Mouse (Mus musculus) ovary, postnatal 36 days (tissue): ENCODE measurements at regions not wholly inside any gene's neighbourhood (a gene's known extent, or its start where the extent isn't known, plus 50 kb on each side); places are given as distances from the start of the nearest gene placed in this dataset.

Experiments used
- DNase-seq: peaks from one replicate; pipeline ENCODE4 v3.0.0; 2022; ENCODE audit warnings: low spot score, mixed read lengths

GRCm38 (mm10) chr6:136229791-136230190, 56.5 kb upstream of the Grin2b start:
- DNase-seq = no peak

- DNase-seq = no peak
Measured at GRCm38 (mm10) chr6:136235473-136235872, 62.2 kb upstream of the Grin2b start.

- peak; percentile 8 for DNase-seq
Measured at GRCm38 (mm10) chr6:136238989-136239388, 65.7 kb upstream of the Grin2b start.

GRCm38 (mm10) chr6:136239416-136239815, 66.1 kb upstream of the Grin2b start:
- no peak for DNase-seq

- no peak for DNase-seq
Measured at GRCm38 (mm10) chr6:136241574-136242311, 68.4 kb upstream of the Grin2b start.

GRCm38 (mm10) chr6:136244895-136245294, 71.6 kb upstream of the Grin2b start:
- DNase-seq = no peak

- DNase-seq = no peak
Measured at GRCm38 (mm10) chr6:136255726-136256512, 71.4 kb upstream of the Gm8994 start.

- DNase-seq = no peak
Measured at GRCm38 (mm10) chr6:136275742-136276141, 51.6 kb upstream of the Gm8994 start.

GRCm38 (mm10) chr6:136276771-136277170, 50.6 kb upstream of the Gm8994 start:
- no peak for DNase-seq
